Mouse (Mus musculus) kidney, adult 8-10 months (tissue): ENCODE measurements at regions not wholly inside any gene's neighbourhood (a gene's known extent, or its start where the extent isn't known, plus 50 kb on each side); places are given as distances from the start of the nearest gene placed in this dataset.

Source experiments
- DNase-seq, 2 experiments: peaks; one replicate each; pipeline ENCODE4 v3.0.0; 2022

- DNase-seq, result no peak
These were observed 130.7 kb upstream of the Fggy start for GRCm38 (mm10) chr4:95426563-95426962.

- no peak for DNase-seq
These were observed 122.8 kb upstream of the Fggy start for GRCm38 (mm10) chr4:95434543-95434942.

GRCm38 (mm10) chr4:95435080-95435479 is 122.2 kb upstream of the Fggy start:
- no peak for DNase-seq

- DNase-seq, result no peak
These were observed 117.5 kb upstream of the Fggy start for GRCm38 (mm10) chr4:95439834-95440233.

GRCm38 (mm10) chr4:95443854-95444811 is 113.2 kb upstream of the Fggy start:
- DNase-seq, result peak; percentile 88 to 91

- DNase-seq, result peak in 1 of 2 experiments; percentile 11
These were observed 107.0 kb upstream of the Fggy start for GRCm38 (mm10) chr4:95450286-95450685.

GRCm38 (mm10) chr4:95451831-95452230 is 105.5 kb upstream of the Fggy start:
- DNase-seq, result peak; percentile 25 to 73

- DNase-seq, result no peak
These were observed 101.0 kb upstream of the Fggy start for GRCm38 (mm10) chr4:95456318-95456717.

GRCm38 (mm10) chr4:95456943-95457342 is 100.4 kb upstream of the Fggy start:
- no peak for DNase-seq

GRCm38 (mm10) chr4:95462476-95462875 is 94.8 kb upstream of the Fggy start:
- DNase-seq, result no peak

GRCm38 (mm10) chr4:95463082-95463825 is 94.1 kb upstream of the Fggy start:
- DNase-seq, result no peak

GRCm38 (mm10) chr4:95466647-95467046 is 90.7 kb upstream of the Fggy start:
- no peak for DNase-seq

- no peak for DNase-seq
These were observed 89.8 kb upstream of the Fggy start for GRCm38 (mm10) chr4:95467526-95467925.

GRCm38 (mm10) chr4:95474726-95475406 is 82.4 kb upstream of the Fggy start:
- no peak for DNase-seq

GRCm38 (mm10) chr4:95476071-95476724 is 81.1 kb upstream of the Fggy start:
- no peak for DNase-seq

- DNase-seq, result peak; percentile 19 to 40
These were observed 73.7 kb upstream of the Fggy start for GRCm38 (mm10) chr4:95483571-95483970.

- no peak for DNase-seq
These were observed 70.0 kb upstream of the Fggy start for GRCm38 (mm10) chr4:95487323-95487722.

- DNase-seq, result no peak
These were observed 69.3 kb upstream of the Fggy start for GRCm38 (mm10) chr4:95487969-95488368.

- no peak for DNase-seq
These were observed 68.2 kb upstream of the Fggy start for GRCm38 (mm10) chr4:95489059-95489458.

GRCm38 (mm10) chr4:95500265-95500664 is 57.0 kb upstream of the Fggy start:
- DNase-seq, result no peak

GRCm38 (mm10) chr4:95501164-95501563 is 56.1 kb upstream of the Fggy start:
- no peak for DNase-seq

GRCm38 (mm10) chr4:95507141-95507945 is 50.0 kb upstream of the Fggy start:
- peak in 1 of 2 experiments; percentile 12 for DNase-seq
